Mouse (Mus musculus): ENCODE data around the gene Frrs1. TPM values are rescaled to one million over a fixed set of nuclear protein-coding genes. Genes with fewer than 3 reads are reported as not detected.

Gene Frrs1
- polyA plus RNA-seq (2014; fragmentation: Illumina TruSeq; extraction: RNeasy Lipid Tissue Mini Kit (QIAGEN cat#74804); ENCODE audit: insufficient read depth, low read depth, low replicate concordance), result 3.8 TPM

DNA sequence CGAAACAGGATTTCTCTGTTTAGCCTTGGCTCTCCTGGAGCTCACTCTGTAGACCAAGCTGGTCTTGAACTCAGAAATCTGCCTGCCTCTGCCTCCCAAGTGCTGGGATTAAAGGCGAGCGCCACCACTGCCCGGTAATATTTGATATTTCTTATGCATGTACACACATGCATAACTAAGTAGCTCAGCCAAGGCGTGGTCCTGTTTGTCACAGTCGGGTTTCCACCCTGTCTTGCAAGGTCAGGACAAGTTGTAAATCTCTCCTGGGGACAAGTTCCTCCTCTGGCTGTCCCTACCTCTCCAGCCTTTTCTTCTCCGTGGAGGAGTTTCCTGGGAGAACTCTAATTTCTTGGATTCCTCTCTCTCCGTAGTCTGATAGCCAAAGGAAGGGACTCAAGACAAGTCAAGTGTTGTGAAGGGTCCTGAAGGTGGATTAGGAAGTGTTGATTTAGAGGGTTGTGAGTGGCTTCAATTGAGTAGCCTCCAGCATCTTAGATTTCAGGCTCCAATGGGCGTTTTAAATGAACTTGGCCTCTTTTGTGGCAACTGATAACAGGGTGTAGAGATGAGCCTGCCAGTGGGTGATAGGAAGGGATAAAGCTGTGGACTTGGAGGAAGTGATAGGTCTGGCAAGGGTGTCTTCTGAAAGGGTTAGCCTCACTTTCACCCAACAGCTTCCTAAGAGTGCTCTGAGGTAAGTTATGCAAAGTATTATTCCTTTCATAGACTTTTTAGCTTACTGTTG lies at the start of gene Frrs1:
Gene Frrs1 (plus strand): TSS at position 524 of the 745 bp plus-strand sequence.

Other genes with a start within 250 kb of the Frrs1 start
- gene Trmt13, start 244.9 kb upstream of the Frrs1 start, polyA plus RNA-seq (2014; fragmentation: Illumina TruSeq; extraction: RNeasy Lipid Tissue Mini Kit (QIAGEN cat#74804); ENCODE audit: insufficient read depth, low read depth, low replicate concordance), result 5.3 TPM
- 29.2 TPM for gene Mfsd14a, start 196.8 kb upstream of the Frrs1 start, polyA plus RNA-seq (2014; fragmentation: Illumina TruSeq; extraction: RNeasy Lipid Tissue Mini Kit (QIAGEN cat#74804); ENCODE audit: insufficient read depth, low read depth, low replicate concordance)
- gene Gm43191, start 178.2 kb upstream of the Frrs1 start, polyA plus RNA-seq (2014; fragmentation: Illumina TruSeq; extraction: RNeasy Lipid Tissue Mini Kit (QIAGEN cat#74804); ENCODE audit: insufficient read depth, low read depth, low replicate concordance), result not detected
- 10.2 TPM for gene Slc35a3, start 146.6 kb upstream of the Frrs1 start, polyA plus RNA-seq (2014; fragmentation: Illumina TruSeq; extraction: RNeasy Lipid Tissue Mini Kit (QIAGEN cat#74804); ENCODE audit: insufficient read depth, low read depth, low replicate concordance)
- gene Agl, start 51.3 kb upstream of the Frrs1 start, polyA plus RNA-seq (2014; fragmentation: Illumina TruSeq; extraction: RNeasy Lipid Tissue Mini Kit (QIAGEN cat#74804); ENCODE audit: insufficient read depth, low read depth, low replicate concordance), result 3.3 TPM
- gene 4930455H04Rik, start 108.8 kb downstream of the Frrs1 start, polyA plus RNA-seq (2014; fragmentation: Illumina TruSeq; extraction: RNeasy Lipid Tissue Mini Kit (QIAGEN cat#74804); ENCODE audit: insufficient read depth, low read depth, low replicate concordance), result not detected
- 17.3 TPM for gene Palmd, start 109.5 kb downstream of the Frrs1 start, polyA plus RNA-seq (2014; fragmentation: Illumina TruSeq; extraction: RNeasy Lipid Tissue Mini Kit (QIAGEN cat#74804); ENCODE audit: insufficient read depth, low read depth, low replicate concordance)